Mouse (Mus musculus) intestine, postnatal 0 days (tissue): ENCODE measurements at regions not wholly inside any gene's neighbourhood (a gene's known extent, or its start where the extent isn't known, plus 50 kb on each side); places are given as distances from the start of the nearest gene placed in this dataset.

Experiments
- ATAC-seq: fragments of 200-750 bp; cut with Nextera tagmentation; 2 replicates; pipeline ENCODE4 v1.8.0; 2017; ENCODE audit warnings: mild to moderate bottlenecking, moderate TSS enrichment, moderate library complexity
- H3K27ac ChIP-seq: fragments of 300-500 bp; sonication (generic); 2 replicates; pipeline ENCODE4 v1.5.1; 2014; ENCODE audit warnings: mild to moderate bottlenecking, low read depth, low read length, moderate library complexity
- H3K27me3 ChIP-seq: fragments of 300-500 bp; sonication (generic); replicated peaks from 2 replicates; pipeline ENCODE4 v1.6.1; 2014; ENCODE audit warnings: low read length, mixed read lengths; ENCODE audit not compliant: control insufficient read depth, insufficient read depth
- H3K36me3 ChIP-seq: fragments of 300-500 bp; sonication (generic); 2 replicates; pipeline ENCODE4 v1.6.1; 2014; ENCODE audit warnings: mild to moderate bottlenecking, moderate library complexity; ENCODE audit not compliant: control insufficient read depth, insufficient read depth
- H3K4me1 ChIP-seq: fragments of 300-500 bp; sonication (generic); replicated peaks from 2 replicates; pipeline ENCODE4 v1.6.1; 2014; ENCODE audit warnings: antibody characterized with exemption, low read length, mixed read lengths; ENCODE audit not compliant: control insufficient read depth, insufficient read depth
- H3K4me2 ChIP-seq: fragments of 300-500 bp; sonication (generic); replicated peaks from 2 replicates; pipeline ENCODE4 v1.6.1; 2014; ENCODE audit warnings: low read depth, mild to moderate bottlenecking, moderate library complexity
- H3K4me3 ChIP-seq: fragments of 300-500 bp; sonication (generic); 2 replicates; pipeline ENCODE4 v1.5.1; 2014; ENCODE audit warnings: low read depth, low read length
- H3K9ac ChIP-seq: fragments of 300-500 bp; sonication (generic); 2 replicates; pipeline ENCODE4 v1.6.1; 2014; ENCODE audit warnings: mild to moderate bottlenecking, low read depth, low read length
- H3K9me3 ChIP-seq: fragments of 300-500 bp; sonication (generic); 2 replicates; pipeline ENCODE4 v1.6.1; 2016; ENCODE audit warnings: mixed run types; ENCODE audit not compliant: control insufficient read depth
- CTCF ChIP-seq: sonication (generic); IDR thresholded peaks from 2 replicates; pipeline ENCODE4 v1.5.1; 2016; ENCODE audit warnings: low read depth, mild to moderate bottlenecking, control low read depth, antibody characterized with exemption, moderate library complexity
- WGBS: fragments of 180-500 bp; shearing (Covaris S2); extraction: QIAGEN DNeasy Blood & Tissue Kit; methylation state at CpG from one replicate; pipeline ENCODE4 v1.1.7; 2014; 5-methylcytosine and 5-hydroxymethylcytosine counted together

DNA sequence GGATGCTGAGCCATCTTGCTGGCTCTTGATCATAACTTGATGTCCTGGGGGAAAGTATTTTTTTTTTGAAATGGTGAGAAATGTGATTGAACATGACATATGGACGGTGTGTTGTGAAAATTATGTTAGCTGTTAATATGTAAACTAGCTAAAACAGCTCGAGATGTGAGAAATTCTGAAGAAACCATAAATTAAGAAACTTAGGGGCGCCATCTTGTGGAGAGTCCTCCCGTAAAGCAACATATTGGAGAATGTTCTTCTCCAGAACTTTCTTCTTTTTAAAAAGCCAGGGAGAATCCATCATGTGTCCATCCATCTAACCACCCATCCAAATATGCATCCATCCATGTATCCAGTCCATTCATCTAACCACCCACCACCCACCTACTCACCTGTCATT lies 158.7 kb upstream of the Eif4g2 start:
- WGBS, result 33% methylated on average over 4 of the region's 4 CpGs
- no peak overlapping the region for H3K4me2 ChIP-seq

DNA sequence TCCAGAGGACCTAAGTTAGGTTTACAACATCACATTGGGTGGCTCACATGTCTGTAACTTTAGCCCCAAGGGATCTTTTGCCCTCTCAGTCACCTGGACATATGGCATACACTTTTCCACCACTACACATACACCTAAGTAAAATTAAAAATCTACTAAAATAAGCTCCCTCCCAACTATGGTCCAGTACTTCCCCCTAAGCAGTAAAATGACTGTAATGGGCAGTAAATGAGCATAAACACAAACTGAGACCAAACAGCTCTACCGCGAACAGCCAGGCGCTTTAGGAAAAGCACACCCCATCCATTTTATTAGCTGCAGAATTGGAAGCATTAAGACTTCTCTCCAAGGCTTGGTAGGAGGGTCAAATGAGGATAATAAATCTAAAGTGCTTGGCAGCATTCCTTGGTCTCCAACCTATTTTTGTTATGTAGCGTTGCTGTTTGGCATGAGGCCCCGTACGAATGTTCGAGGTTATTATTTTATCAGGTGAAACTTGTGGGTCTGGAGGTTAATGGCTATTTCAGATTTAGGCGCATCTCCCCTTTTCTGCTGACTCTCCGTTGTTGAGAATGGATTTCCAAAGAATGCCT lies 157.5 kb upstream of the Eif4g2 start:
- no peak for ATAC-seq
- Histone ChIP-seq H3K9ac (no peak overlapping the region), H3K4me1 (no peaks in the 10 kb centered on the region), H3K4me2 (no peak overlapping the region), H3K27me3 (no peaks in the 10 kb centered on the region), H3K36me3 (no peaks in the 10 kb centered on the region), H3K9me3 (peaks cover 6% of the 10 kb centered on the region; the same call in 1 of the 2 replicates), H3K27ac (no peak overlapping the region), H3K4me3 (no peak overlapping the region)
- TF ChIP-seq CTCF, result no peak
- 63% methylated on average over 9 of the region's 9 CpGs for WGBS

More for the DNA sequence above, 158.7 kb upstream of the Eif4g2 start:
- H3K4me1 ChIP-seq, result no peaks in the 10 kb centered on the region
- no peak overlapping the region for H3K4me3 ChIP-seq
- H3K9me3 ChIP-seq, result peaks cover 3% of the 10 kb centered on the region; the same call in 1 of the 2 replicates
- no peak overlapping the region for H3K27ac ChIP-seq
- peak; percentile 65 for TF ChIP-seq CTCF
- no peaks in the 10 kb centered on the region for H3K36me3 ChIP-seq
- H3K27me3 ChIP-seq, result no peaks in the 10 kb centered on the region
- no peak overlapping the region for H3K9ac ChIP-seq
- ATAC-seq, result no peak

DNA sequence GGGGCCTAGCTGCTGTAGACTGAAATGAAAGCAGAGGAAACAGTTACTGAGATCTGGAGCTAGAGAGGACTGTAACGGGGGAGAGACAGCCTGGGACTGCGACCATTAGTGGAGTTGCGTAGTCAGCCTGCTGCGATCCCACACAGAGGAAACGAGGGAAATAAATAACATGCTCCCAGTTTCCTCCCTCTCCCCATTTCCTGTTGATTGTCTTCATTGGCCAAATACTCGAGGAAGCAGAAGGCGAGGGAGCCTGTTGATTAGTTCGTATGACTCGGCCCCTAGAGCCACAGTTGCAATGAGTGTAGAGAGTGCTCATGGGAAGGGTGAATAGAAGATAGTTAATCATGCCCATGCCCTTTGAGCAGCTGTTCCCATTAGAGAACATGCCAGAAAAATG lies 155.0 kb upstream of the Eif4g2 start:
- H3K4me1 ChIP-seq, result no peaks in the 10 kb centered on the region
- H3K9me3 ChIP-seq, result peaks cover 6% of the 10 kb centered on the region; the same call in 1 of the 2 replicates
- H3K9ac ChIP-seq, result no peak overlapping the region
- TF ChIP-seq CTCF, result no peak
- no peak overlapping the region for H3K4me2 ChIP-seq
- H3K4me3 ChIP-seq, result no peak overlapping the region
- H3K36me3 ChIP-seq, result no peaks in the 10 kb centered on the region
- H3K27ac ChIP-seq, result no peak overlapping the region
- no peaks in the 10 kb centered on the region for H3K27me3 ChIP-seq
- WGBS, result 62% methylated on average over 9 of the region's 9 CpGs
- ATAC-seq, result no peak

DNA sequence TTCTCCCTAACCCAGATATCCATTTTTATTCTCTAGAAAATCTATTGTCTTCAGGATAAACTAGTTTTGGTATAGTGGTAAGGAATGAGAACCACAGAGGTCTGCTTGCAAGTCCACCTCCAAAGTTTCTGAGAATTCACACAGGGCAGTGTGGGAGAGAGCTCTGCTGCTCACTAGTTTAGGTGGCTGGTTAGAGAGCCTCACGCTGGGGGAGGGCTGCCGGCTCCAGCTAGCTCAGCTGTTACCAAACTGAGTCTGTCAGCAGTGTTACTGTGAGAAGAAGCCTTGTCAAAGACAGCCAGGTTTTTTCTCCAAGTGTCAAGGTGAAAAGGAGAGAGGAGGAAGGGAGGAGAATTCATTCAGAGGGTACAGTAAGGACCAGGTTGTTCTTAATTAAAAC lies 147.8 kb upstream of the Eif4g2 start:
- H3K27ac ChIP-seq, result no peak overlapping the region
- WGBS, result 65% methylated on average over 2 of the region's 2 CpGs
- H3K4me2 ChIP-seq, result no peak overlapping the region
- no peak for ATAC-seq
- H3K27me3 ChIP-seq, result no peaks in the 10 kb centered on the region
- no peak for TF ChIP-seq CTCF
- no peaks in the 10 kb centered on the region; the same call in 1 of the 2 replicates for H3K4me1 ChIP-seq
- no peak overlapping the region for H3K9ac ChIP-seq
- no peak overlapping the region for H3K4me3 ChIP-seq
- H3K36me3 ChIP-seq, result no peaks in the 10 kb centered on the region
- H3K9me3 ChIP-seq, result no peaks in the 10 kb centered on the region

DNA sequence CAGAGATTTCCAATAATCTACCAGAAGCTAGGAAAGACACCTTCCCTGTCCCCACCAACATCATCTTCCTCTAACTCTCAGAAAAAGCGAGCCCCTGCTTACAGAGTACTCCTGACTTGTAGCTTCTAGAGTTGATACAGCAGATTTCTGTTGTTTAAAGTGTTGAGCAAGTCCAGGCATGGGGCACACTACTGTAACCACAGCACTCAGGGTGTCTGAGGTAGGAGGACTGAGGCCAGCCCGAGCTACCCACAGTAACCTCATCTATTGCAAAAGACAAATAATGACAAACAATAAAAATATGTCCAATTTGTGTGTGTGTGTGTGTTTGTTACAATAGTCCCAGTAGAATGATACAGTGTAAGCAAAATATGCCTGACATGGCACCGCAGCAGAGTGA lies 144.3 kb upstream of the Eif4g2 start:
- TF ChIP-seq CTCF, result no peak
- Histone ChIP-seq H3K4me3 (no peak overlapping the region), H3K27ac (no peak overlapping the region), H3K4me2 (no peak overlapping the region), H3K4me1 (no peaks in the 10 kb centered on the region; the same call in 1 of the 2 replicates), H3K36me3 (no peaks in the 10 kb centered on the region), H3K9me3 (no peaks in the 10 kb centered on the region), H3K9ac (no peak overlapping the region), H3K27me3 (no peaks in the 10 kb centered on the region)
- no peak for ATAC-seq
- 57% methylated on average over 3 of the region's 3 CpGs for WGBS

DNA sequence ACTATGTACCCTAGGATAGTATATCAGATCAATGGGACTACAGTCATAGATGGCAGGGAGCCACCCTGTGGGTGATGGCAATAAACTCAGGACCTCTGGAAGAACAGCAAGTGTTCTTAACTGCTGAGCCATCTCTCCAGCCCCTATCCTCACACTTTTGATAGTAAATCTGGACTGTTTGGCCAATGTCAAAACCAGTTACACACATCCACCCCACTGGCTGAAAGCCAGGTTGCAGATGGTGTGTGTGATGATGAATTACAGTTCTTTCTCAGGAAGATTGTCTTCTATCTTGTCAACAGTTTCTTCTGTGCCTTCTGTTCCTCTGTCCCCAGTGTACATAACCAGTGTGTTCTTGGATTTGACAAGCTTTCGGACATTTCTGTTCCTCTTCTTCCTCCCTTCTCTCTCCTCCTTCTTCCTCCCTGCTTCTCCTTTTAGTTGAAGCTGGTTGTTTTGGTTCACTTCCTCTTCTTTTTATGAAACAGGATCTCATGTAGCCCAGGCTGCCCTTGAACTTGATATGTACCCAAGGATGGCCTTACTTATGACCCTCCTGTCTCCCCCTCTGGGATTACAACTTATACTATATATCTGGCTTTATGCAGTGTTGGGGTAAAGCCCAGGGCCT lies 143.3 kb upstream of the Eif4g2 start:
- TF ChIP-seq CTCF, result no peak
- no peak for ATAC-seq
- 72% methylated on average over 1 of the region's 1 CpGs for WGBS
- no peak overlapping the region for H3K9ac ChIP-seq
- no peak overlapping the region for H3K4me2 ChIP-seq
- no peaks in the 10 kb centered on the region for H3K9me3 ChIP-seq
- no peaks in the 10 kb centered on the region for H3K36me3 ChIP-seq
- no peaks in the 10 kb centered on the region for H3K27me3 ChIP-seq
- H3K4me1 ChIP-seq, result no peaks in the 10 kb centered on the region; the same call in 1 of the 2 replicates
- no peak overlapping the region for H3K4me3 ChIP-seq
- H3K27ac ChIP-seq, result no peak overlapping the region
